Mouse (Mus musculus): ENCODE data around the gene Ica1.

Gene Ica1

GRCm38 (mm10) chr6:8691199-8691975 lies 86.9 kb downstream of the Ica1 start:
- in situ Hi-C loops (cut with MboI, MseI): no loop called here

GRCm38 (mm10) chr6:8690441-8690840 lies 87.8 kb downstream of the Ica1 start:
- in situ Hi-C loops (cut with MboI, MseI): no loop called here

GRCm38 (mm10) chr6:8686678-8687580 lies 91.4 kb downstream of the Ica1 start:
- in situ Hi-C loops (cut with MboI, MseI): loop anchor here (10.0 kb wide), 1 partner anchor 128 kb away; no protein-coding TSS in a partner anchor

GRCm38 (mm10) chr6:8683379-8683778 lies 94.9 kb downstream of the Ica1 start:
- in situ Hi-C loops (cut with MboI, MseI): loop anchor here (10.0 kb wide), 1 partner anchor 131 kb away; no protein-coding TSS in a partner anchor

GRCm38 (mm10) chr6:8680931-8681330 lies 97.4 kb downstream of the Ica1 start:
- in situ Hi-C loops (cut with MboI, MseI): loop anchor here (10.0 kb wide), 1 partner anchor 134 kb away; no protein-coding TSS in a partner anchor

- in situ Hi-C loops (cut with MboI, MseI): loop anchor here (5.0 kb wide), 1 partner anchor 46 kb away; no protein-coding TSS in a partner anchor
Measured at GRCm38 (mm10) chr6:8673013-8673412, 105.3 kb downstream of the Ica1 start.

- in situ Hi-C loops (cut with MboI, MseI): no loop called here
Measured at GRCm38 (mm10) chr6:8669343-8669742, 108.9 kb downstream of the Ica1 start.

- in situ Hi-C loops (cut with MboI, MseI): no loop called here
Measured at GRCm38 (mm10) chr6:8668013-8668811, 110.1 kb downstream of the Ica1 start.

- in situ Hi-C loops (cut with MboI, MseI): no loop called here
Measured at GRCm38 (mm10) chr6:8665786-8666185, 112.5 kb downstream of the Ica1 start.

- in situ Hi-C loops (cut with MboI, MseI): no loop called here
Measured at GRCm38 (mm10) chr6:8664956-8665355, 113.3 kb downstream of the Ica1 start.

GRCm38 (mm10) chr6:8663092-8663740 lies 115.1 kb downstream of the Ica1 start:
- in situ Hi-C loops (cut with MboI, MseI): no loop called here

- in situ Hi-C loops (cut with MboI, MseI): no loop called here
Measured at GRCm38 (mm10) chr6:8661404-8661803, 116.9 kb downstream of the Ica1 start.

GRCm38 (mm10) chr6:8660076-8660475 lies 118.2 kb downstream of the Ica1 start:
- in situ Hi-C loops (cut with MboI, MseI): no loop called here

- in situ Hi-C loops (cut with MboI, MseI): no loop called here
Measured at GRCm38 (mm10) chr6:8659194-8659959, 118.9 kb downstream of the Ica1 start.

- in situ Hi-C loops (cut with MboI, MseI): no loop called here
Measured at GRCm38 (mm10) chr6:8658431-8658830, 119.9 kb downstream of the Ica1 start.

- in situ Hi-C loops (cut with MboI, MseI): no loop called here
Measured at GRCm38 (mm10) chr6:8657459-8657858, 120.8 kb downstream of the Ica1 start.

- in situ Hi-C loops (cut with MboI, MseI): no loop called here
Measured at GRCm38 (mm10) chr6:8655454-8655853, 122.8 kb downstream of the Ica1 start.

- in situ Hi-C loops (cut with MboI, MseI): no loop called here
Measured at GRCm38 (mm10) chr6:8650413-8650812, 127.9 kb downstream of the Ica1 start.

- in situ Hi-C loops (cut with MboI, MseI): loop anchor here (5.0 to 25.0 kb wide), 2 partner anchors 67 to 888 kb away; no protein-coding TSS in a partner anchor
Measured at GRCm38 (mm10) chr6:8649295-8649865, 128.9 kb downstream of the Ica1 start.

Measured in T-helper 2 cell (primary cell).